Mouse (Mus musculus) lung, embryonic 15.5 days (tissue): ENCODE data around the gene Bicc1. TPM values are rescaled to one million over a fixed set of nuclear protein-coding genes. Genes with fewer than 3 reads are reported as not detected.

Experiments
- ATAC-seq: fragments of 200-750 bp; cut with Nextera tagmentation; 2 replicates; pipeline ENCODE4 v1.8.0; 2017; ENCODE audit warnings: moderate number of reproducible peaks, borderline replicate concordance; ENCODE audit not compliant: low FRiP score, low TSS enrichment; ENCODE audit errors: extremely low read depth
- H3K27ac ChIP-seq: fragments of 300-500 bp; sonication (generic); 2 replicates; pipeline ENCODE4 v1.5.1; 2015; ENCODE audit warnings: moderate library complexity, mild to moderate bottlenecking, inconsistent platforms
- H3K27me3 ChIP-seq: fragments of 300-500 bp; sonication (generic); 2 replicates; pipeline ENCODE4 v1.6.1; 2015; ENCODE audit warnings: inconsistent platforms
- H3K36me3 ChIP-seq: fragments of 300-500 bp; sonication (generic); 2 replicates; pipeline ENCODE4 v1.6.1; 2015; ENCODE audit warnings: inconsistent platforms
- H3K4me1 ChIP-seq: fragments of 300-500 bp; sonication (generic); 2 replicates; pipeline ENCODE4 v1.6.1; 2015; ENCODE audit warnings: inconsistent platforms
- H3K4me2 ChIP-seq: fragments of 300-500 bp; sonication (generic); 2 replicates; pipeline ENCODE4 v1.6.1; 2015; ENCODE audit warnings: inconsistent platforms, mild to moderate bottlenecking, moderate library complexity
- H3K4me3 ChIP-seq: fragments of 300-500 bp; sonication (generic); 2 replicates; pipeline ENCODE4 v1.5.1; 2015; ENCODE audit warnings: mild to moderate bottlenecking, inconsistent platforms
- H3K9ac ChIP-seq: fragments of 300-500 bp; sonication (generic); 2 replicates; pipeline ENCODE4 v1.6.1; 2015; ENCODE audit warnings: inconsistent platforms
- H3K9me3 ChIP-seq: fragments of 300-500 bp; sonication (generic); 2 replicates; pipeline ENCODE4 v1.6.1; 2016; ENCODE audit warnings: inconsistent platforms
- WGBS: fragments of 180-500 bp; shearing (Covaris S2); methylation state at CpG from one replicate; pipeline ENCODE4 v1.1.7; 2015; 5-methylcytosine and 5-hydroxymethylcytosine counted together
- polyA plus RNA-seq: library from polyadenylated mRNA; unstranded; fragments of >200 nt; fragmentation: Nextera tagmentation; extraction: Ambion mirVana; gene quantifications from 2 replicates; pipeline ENCODE4 v1.2.1, GENCODE M21; 2015

Bicc1 gene
- polyA plus RNA-seq, 1 experiment from 2014 or later, result 20.7 TPM

GRCm38 (mm10) chr10:71086571-71087358 is 72.7 kb downstream of the Bicc1 start:
- 79% methylated on average over 4 of the region's 4 CpGs for WGBS
- Histone ChIP-seq H3K4me3 (no peak overlapping the region), H3K9me3 (no peaks in the 10 kb centered on the region), H3K4me1 (no peaks in the 10 kb centered on the region), H3K27ac (no peak overlapping the region), H3K9ac (no peak overlapping the region), H3K36me3 (no peaks in the 10 kb centered on the region), H3K27me3 (no peaks in the 10 kb centered on the region), H3K4me2 (no peak overlapping the region)
- no peak for ATAC-seq

GRCm38 (mm10) chr10:71082986-71083385 is 76.5 kb downstream of the Bicc1 start:
- Histone ChIP-seq H3K4me3 (no peak overlapping the region), H3K9me3 (no peaks in the 10 kb centered on the region), H3K4me1 (no peaks in the 10 kb centered on the region), H3K27ac (no peak overlapping the region), H3K36me3 (no peaks in the 10 kb centered on the region), H3K27me3 (no peaks in the 10 kb centered on the region), H3K9ac (no peak overlapping the region), H3K4me2 (no peak overlapping the region)
- ATAC-seq, result no peak
- 84% methylated on average over 6 of the region's 6 CpGs for WGBS

GRCm38 (mm10) chr10:71078856-71079255 is 80.6 kb downstream of the Bicc1 start:
- Histone ChIP-seq H3K4me3 (no peak overlapping the region), H3K4me1 (no peaks in the 10 kb centered on the region), H3K27me3 (no peaks in the 10 kb centered on the region), H3K9me3 (no peaks in the 10 kb centered on the region), H3K27ac (no peak overlapping the region), H3K36me3 (no peaks in the 10 kb centered on the region), H3K4me2 (no peak overlapping the region), H3K9ac (no peak overlapping the region)
- WGBS, result 86% methylated on average over 5 of the region's 5 CpGs
- ATAC-seq, result no peak

- 0 out of 2 replicates have a peak, but pooled peaks cover 3% of the 10 kb centered on the region for H3K4me1 ChIP-seq
- H3K36me3 ChIP-seq, result no peaks in the 10 kb centered on the region
- 18% methylated on average over 4 of the region's 4 CpGs for WGBS
- H3K27ac ChIP-seq, result no peak overlapping the region
- H3K4me2 ChIP-seq, result no peak overlapping the region
- no peak for ATAC-seq
- no peaks in the 10 kb centered on the region for H3K9me3 ChIP-seq
- H3K4me3 ChIP-seq, result no peak overlapping the region
- H3K9ac ChIP-seq, result no peak overlapping the region
- H3K27me3 ChIP-seq, result no peaks in the 10 kb centered on the region
Measured at GRCm38 (mm10) chr10:71065009-71065408, 94.5 kb downstream of the Bicc1 start.

DNA sequence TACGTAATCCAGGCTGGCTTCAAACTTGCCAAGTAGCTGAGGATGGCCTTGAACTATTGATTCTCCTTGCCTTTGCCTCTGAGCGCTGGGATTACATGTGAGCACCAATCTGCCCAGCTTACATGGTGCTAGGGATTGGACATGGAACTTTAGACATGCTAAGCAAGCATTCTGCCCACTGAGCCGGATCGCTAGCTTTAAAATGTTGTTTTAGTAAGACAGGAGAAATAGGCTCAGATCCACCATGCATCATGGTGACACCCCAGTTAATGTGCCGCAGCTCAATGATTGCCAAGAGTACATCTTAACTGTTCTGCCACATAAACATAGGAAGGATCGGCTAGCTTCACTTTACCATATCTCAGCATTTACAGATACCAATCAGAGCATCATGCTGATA is 94.9 kb downstream of the Bicc1 start:
- Histone ChIP-seq H3K27ac (no peak overlapping the region), H3K4me3 (no peak overlapping the region), H3K4me1 (0 out of 2 replicates have a peak, but pooled peaks cover 3% of the 10 kb centered on the region), H3K4me2 (no peak overlapping the region), H3K36me3 (no peaks in the 10 kb centered on the region), H3K9me3 (no peaks in the 10 kb centered on the region), H3K27me3 (no peaks in the 10 kb centered on the region), H3K9ac (no peak overlapping the region)
- no peak for ATAC-seq
- WGBS, result 73% methylated on average over 6 of the region's 6 CpGs

DNA sequence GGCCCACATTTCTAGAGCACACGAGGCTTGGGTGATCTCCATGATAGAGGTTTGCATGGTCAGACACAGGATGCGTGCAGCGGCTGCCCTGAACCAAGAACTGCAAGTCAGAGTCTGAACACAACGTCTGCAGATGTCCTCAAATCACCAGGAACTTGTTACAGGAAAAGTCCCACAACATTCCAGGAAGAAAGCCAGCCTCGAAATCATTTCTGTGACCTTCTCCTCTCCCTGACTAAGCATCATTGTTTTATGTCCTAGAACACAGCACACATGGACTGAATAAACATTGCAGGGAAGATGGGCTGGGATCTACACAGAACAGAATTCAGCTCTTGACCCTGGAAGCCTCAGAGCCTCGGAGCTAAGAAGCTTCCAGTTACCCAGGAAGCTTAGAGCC is 97.3 kb downstream of the Bicc1 start:
- Histone ChIP-seq H3K27ac (no peak overlapping the region), H3K9ac (no peak overlapping the region), H3K9me3 (no peaks in the 10 kb centered on the region), H3K36me3 (no peaks in the 10 kb centered on the region), H3K4me1 (peaks cover 17% of the 10 kb centered on the region), H3K27me3 (no peaks in the 10 kb centered on the region), H3K4me2 (no peak overlapping the region), H3K4me3 (no peak overlapping the region)
- WGBS, result 49% methylated on average over 6 of the region's 6 CpGs
- no peak for ATAC-seq

DNA sequence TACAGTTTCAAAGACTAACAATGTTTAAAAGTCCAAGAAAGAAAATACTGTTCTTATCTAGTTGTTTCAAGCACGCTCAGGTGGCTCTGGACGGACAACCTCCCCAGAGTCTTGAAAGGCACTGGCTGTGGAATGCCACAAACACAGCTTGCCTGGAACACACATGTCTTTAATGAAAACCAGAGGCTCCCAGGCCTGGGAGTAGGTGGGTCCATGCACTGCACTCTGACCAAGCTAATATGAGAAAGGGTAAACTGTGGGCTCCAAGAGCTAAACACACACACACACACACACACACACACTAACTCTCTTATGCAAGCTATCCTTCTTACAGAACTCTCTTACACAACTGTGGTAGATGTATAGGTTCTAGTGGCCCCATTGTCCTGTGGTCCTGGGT is 99.2 kb downstream of the Bicc1 start:
- Histone ChIP-seq H3K4me1 (peaks cover 17% of the 10 kb centered on the region), H3K9me3 (no peaks in the 10 kb centered on the region), H3K27ac (no peak overlapping the region), H3K4me2 (no peak overlapping the region), H3K36me3 (no peaks in the 10 kb centered on the region), H3K4me3 (no peak overlapping the region), H3K9ac (no peak overlapping the region), H3K27me3 (no peaks in the 10 kb centered on the region)
- WGBS, result 46% methylated on average over 2 of the region's 2 CpGs
- no peak for ATAC-seq

DNA sequence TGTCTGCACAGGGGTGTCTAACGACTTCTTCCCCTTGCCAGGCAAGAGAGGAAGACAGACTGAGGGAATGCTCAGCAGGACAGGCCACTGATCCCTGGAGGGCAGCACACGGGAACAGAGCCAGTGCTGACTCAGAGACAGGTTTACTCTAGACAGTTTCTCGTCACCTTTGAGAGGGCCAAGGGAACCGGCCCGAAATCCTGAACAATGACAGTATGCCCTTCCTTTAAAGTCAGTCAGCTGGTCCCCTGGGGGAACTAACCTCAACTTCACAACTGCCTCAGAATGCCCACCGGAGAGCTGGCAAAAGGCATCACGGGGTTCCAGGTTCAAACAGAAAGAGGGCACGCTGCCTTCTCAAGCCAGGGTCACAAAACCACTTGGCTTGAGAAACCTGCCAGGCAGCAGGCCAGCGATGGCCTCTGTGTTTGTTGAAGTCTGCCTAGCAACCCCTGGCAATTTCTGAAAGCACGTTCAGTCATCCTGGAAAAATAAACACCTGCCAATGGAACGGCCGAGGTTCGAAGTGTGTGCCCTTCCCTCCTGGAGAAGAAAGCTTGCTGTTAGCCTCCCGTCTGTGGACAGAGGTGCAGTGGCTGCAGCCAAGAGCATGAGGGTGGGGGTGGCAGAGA is 100.8 kb downstream of the Bicc1 start:
- Histone ChIP-seq H3K27me3 (no peaks in the 10 kb centered on the region), H3K9me3 (no peaks in the 10 kb centered on the region), H3K4me3 (no peak overlapping the region), H3K4me2 (peak overlapping the region; percentile 31), H3K27ac (peak overlapping the region; percentile 20), H3K9ac (no peak overlapping the region), H3K36me3 (no peaks in the 10 kb centered on the region), H3K4me1 (peaks cover 17% of the 10 kb centered on the region)
- 10% methylated on average over 14 of the region's 14 CpGs for WGBS
- peak; percentile 28; the same call in 1 of the 2 replicates for ATAC-seq

- Histone ChIP-seq H3K4me3 (no peak overlapping the region), H3K4me2 (no peak overlapping the region), H3K9ac (no peak overlapping the region), H3K27ac (no peak overlapping the region), H3K4me1 (peaks cover 17% of the 10 kb centered on the region), H3K36me3 (no peaks in the 10 kb centered on the region), H3K9me3 (no peaks in the 10 kb centered on the region), H3K27me3 (no peaks in the 10 kb centered on the region)
- 70% methylated on average over 5 of the region's 5 CpGs for WGBS
- ATAC-seq, result no peak
Measured at GRCm38 (mm10) chr10:71058070-71058469, 101.4 kb downstream of the Bicc1 start.

DNA sequence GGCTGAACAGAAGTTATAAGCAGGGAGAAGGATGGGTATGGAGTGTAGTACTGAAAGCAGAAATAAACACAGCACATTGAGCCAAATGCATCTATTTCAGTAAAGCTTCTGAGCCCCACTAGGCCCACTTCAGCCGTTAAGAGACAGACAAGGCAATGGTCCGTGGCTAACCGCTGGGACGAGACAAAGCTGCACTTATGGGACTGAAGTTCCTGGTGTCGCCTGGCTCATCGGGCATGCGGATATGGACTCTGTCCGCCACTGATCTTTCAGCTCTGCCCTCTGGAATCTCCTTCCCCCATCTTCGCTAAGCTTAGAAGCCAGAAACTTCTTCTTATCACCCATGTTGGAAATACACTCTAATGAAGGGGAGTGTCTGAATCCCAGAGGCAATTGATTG is 106.8 kb downstream of the Bicc1 start:
- 76% methylated on average over 9 of the region's 9 CpGs for WGBS
- no peak overlapping the region for H3K4me3 ChIP-seq
- H3K9ac ChIP-seq, result no peak overlapping the region
- H3K9me3 ChIP-seq, result no peaks in the 10 kb centered on the region
- H3K27ac ChIP-seq, result no peak overlapping the region
- ATAC-seq, result 0 out of 2 replicates have a peak, but pooled peaks have one; percentile 25
- H3K27me3 ChIP-seq, result no peaks in the 10 kb centered on the region
- H3K4me2 ChIP-seq, result no peak overlapping the region
- H3K36me3 ChIP-seq, result no peaks in the 10 kb centered on the region
- H3K4me1 ChIP-seq, result peaks cover 10% of the 10 kb centered on the region

DNA sequence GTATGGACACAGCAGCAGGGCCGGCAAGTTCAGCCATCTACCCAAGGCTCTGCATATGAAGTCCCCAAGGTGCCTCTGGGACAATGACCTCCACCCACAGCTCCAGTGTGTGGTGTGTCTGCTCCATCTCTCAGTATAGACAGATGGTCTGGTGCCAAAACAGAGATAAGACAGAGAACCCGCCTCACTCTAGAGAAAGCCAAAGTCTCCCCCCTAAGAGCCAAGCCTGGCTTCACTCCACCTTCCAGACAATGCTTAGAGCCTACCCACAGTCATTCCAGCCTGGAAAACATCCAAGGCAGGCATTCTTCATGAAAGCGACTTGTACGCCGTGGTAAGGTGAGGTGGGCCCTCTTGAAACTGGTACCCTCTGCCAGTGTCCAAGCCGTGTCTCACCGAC is 107.3 kb downstream of the Bicc1 start:
- H3K9me3 ChIP-seq, result no peaks in the 10 kb centered on the region
- peaks cover 10% of the 10 kb centered on the region for H3K4me1 ChIP-seq
- no peak overlapping the region for H3K9ac ChIP-seq
- H3K4me3 ChIP-seq, result no peak overlapping the region
- peak; percentile 19; the same call in 1 of the 2 replicates for ATAC-seq
- no peak overlapping the region for H3K27ac ChIP-seq
- no peak overlapping the region for H3K4me2 ChIP-seq
- H3K27me3 ChIP-seq, result no peaks in the 10 kb centered on the region
- 60% methylated on average over 7 of the region's 7 CpGs for WGBS
- H3K36me3 ChIP-seq, result no peaks in the 10 kb centered on the region

DNA sequence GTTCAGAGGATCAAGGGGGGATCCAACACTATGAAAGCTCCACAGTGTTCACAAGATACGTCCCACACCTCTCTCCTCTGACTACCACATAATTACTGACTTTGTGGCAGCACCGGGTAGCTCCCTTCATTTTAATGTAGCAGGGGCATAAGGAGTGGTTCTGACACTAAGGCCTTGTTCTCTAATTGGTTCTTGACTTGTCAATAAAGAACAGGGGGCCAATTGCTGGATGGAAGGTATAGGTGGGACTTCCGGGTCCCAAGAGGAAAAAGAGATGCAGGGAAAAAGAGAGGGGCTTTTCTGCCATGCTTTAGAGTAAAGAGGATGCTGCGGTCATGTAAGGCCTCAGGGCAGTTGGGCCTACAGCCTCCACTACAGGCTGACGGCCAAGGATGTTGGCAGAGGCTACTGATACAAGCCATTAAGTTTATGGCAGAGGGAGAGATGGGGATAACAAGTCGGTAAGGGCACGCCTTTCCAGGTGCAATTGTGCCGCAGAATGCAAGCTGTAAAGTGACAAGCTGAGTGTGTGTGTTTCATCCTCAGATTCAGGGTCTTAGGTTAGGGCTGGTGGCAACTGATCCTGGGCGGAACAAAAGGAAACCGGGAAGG is 108.7 kb downstream of the Bicc1 start:
- no peak for ATAC-seq
- H3K9me3 ChIP-seq, result no peaks in the 10 kb centered on the region
- H3K4me3 ChIP-seq, result no peak overlapping the region
- H3K27ac ChIP-seq, result no peak overlapping the region
- no peaks in the 10 kb centered on the region for H3K27me3 ChIP-seq
- H3K9ac ChIP-seq, result no peak overlapping the region
- 75% methylated on average over 10 of the region's 10 CpGs for WGBS
- no peak overlapping the region for H3K4me2 ChIP-seq
- peaks cover 10% of the 10 kb centered on the region for H3K4me1 ChIP-seq
- no peaks in the 10 kb centered on the region for H3K36me3 ChIP-seq
